ENCODE assay signal across 15 mouse cellular contexts in the genomic region with DNA sequence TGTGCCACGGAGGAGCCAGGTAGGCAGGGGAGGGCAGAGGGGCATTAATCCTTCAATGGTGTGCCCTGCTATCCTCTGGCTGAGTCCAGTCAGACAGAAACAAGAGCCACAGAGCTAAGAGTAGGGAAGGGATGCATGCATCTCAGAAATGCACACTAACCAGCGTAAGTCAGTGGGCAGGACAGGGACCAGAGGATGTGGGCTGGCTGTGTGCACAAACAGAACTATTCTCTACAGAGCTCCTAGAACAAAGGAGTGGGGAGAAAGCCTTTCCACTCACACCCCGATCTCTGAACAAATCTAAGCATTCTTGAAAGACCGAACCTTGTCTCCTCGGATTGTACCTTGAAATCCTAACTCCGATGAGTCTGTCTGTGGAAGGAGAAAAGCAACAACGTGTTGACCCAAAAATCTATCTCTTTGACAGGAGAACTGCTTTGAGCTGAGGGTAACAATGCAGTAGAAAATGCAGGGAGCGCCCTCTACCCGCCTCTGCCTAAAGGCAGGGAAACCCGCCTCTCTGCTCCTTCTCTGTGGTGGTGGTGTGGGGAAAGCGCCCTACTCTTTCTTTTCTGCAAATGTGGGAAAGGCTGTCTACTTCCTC. TPM values are rescaled to one million over a fixed set of nuclear protein-coding genes. Genes with fewer than 3 reads are reported as not detected.
DNase-seq lines count a peak whose midpoint lies in the region; ATAC-seq and TF ChIP-seq lines count a peak whose summit lies in the region.
"Had no signal": no experiment of that assay in that cellular context is flagged by ENCODE, and none has a peak within 500 bp of the region (broad histone marks: within the 10 kb centered on the region; RNA-seq: fewer than 3 reads in every experiment).

No protein-coding gene starts in this region.

- H3K4me3 ChIP-seq in liver, embryonic 14.5 days (ENCODE audit: insufficient read depth in 1 of 2, low read depth in 2 of 2, low read length in 2 of 2), result no peak overlapping the region
- H3K4me3 ChIP-seq in liver, embryonic 12.5 days, result no peak overlapping the region
- H3K4me3 ChIP-seq: embryonic facial prominence, embryonic 13.5 days; forebrain, embryonic 12.5 days had no signal

- no peaks in the 10 kb centered on the region for H3K9me3 ChIP-seq in liver, embryonic 14.5 days (ENCODE audit: control insufficient read depth, low read length)
- H3K9me3 ChIP-seq in liver, embryonic 12.5 days (replicated peaks), result no peaks in the 10 kb centered on the region
- H3K9me3 ChIP-seq: embryonic facial prominence, embryonic 13.5 days; forebrain, embryonic 12.5 days had no signal

- WGBS in liver, embryonic 14.5 days (ENCODE audit: insufficient replicate concordance), result 33% methylated on average over 11 of the region's 11 CpGs
- WGBS in liver, embryonic 12.5 days (ENCODE audit: insufficient replicate concordance), result 42% methylated on average over 11 of the region's 11 CpGs

- peak; percentile 21 for DNase-seq in embryo, embryonic 10.5 days (ENCODE audit: low spot score)
- no peak for DNase-seq in embryo, embryonic 9.5 days (ENCODE audit: extremely low spot score)
- no peak for DNase-seq in liver, embryonic 14.5 days (ENCODE audit: low read depth in 3 of 3, low spot score in 3 of 3)
- peak; percentile 55 for DNase-seq in CD4-positive helper T cell, adult 2 months (ENCODE audit: low read depth, low spot score)
- no peak for DNase-seq in cerebellum, adult 8-10 months
- DNase-seq: cerebellum, adult 9-10 months; heart, postnatal 4 days; kidney, adult 2 months had no signal

- no peaks in the 10 kb centered on the region for H3K4me1 ChIP-seq in liver, embryonic 14.5 days (replicated peaks; ENCODE audit: control insufficient read depth in 2 of 2, insufficient read depth in 2 of 2, low read length in 1 of 2)
- no peaks in the 10 kb centered on the region for H3K4me1 ChIP-seq in liver, embryonic 12.5 days
- H3K4me1 ChIP-seq: embryonic facial prominence, embryonic 13.5 days; forebrain, embryonic 12.5 days had no signal

- no peak overlapping the region for H3K4me2 ChIP-seq in liver, embryonic 14.5 days (ENCODE audit: low read depth)
- H3K4me2 ChIP-seq in liver, embryonic 12.5 days, result no peak overlapping the region
- H3K4me2 ChIP-seq: embryonic facial prominence, embryonic 13.5 days; forebrain, embryonic 12.5 days; heart, embryonic 11.5 days had no signal

- H3K9ac ChIP-seq in liver, embryonic 14.5 days (replicated peaks), result no peak overlapping the region
- H3K9ac ChIP-seq in liver, embryonic 12.5 days, result no peak overlapping the region
- H3K9ac ChIP-seq: embryonic facial prominence, embryonic 13.5 days; forebrain, embryonic 12.5 days had no signal

- no peak for TF ChIP-seq EP300 in liver, embryonic 14.5 days (IDR thresholded peaks at IDR 0.05; ENCODE audit: low read depth)

- no peaks in the 10 kb centered on the region for H3K27me3 ChIP-seq in liver, embryonic 14.5 days (ENCODE audit: control insufficient read depth, insufficient read depth, low read length)
- H3K27me3 ChIP-seq in liver, embryonic 12.5 days (replicated peaks), result peaks cover 5% of the 10 kb centered on the region; the same call in 1 of the 2 replicates
- H3K27me3 ChIP-seq: embryonic facial prominence, embryonic 13.5 days; forebrain, embryonic 12.5 days; Patski had no signal

- no peaks in the 10 kb centered on the region for H3K36me3 ChIP-seq in liver, embryonic 14.5 days (replicated peaks; ENCODE audit: control insufficient read depth, insufficient read depth, low read depth)
- no peaks in the 10 kb centered on the region for H3K36me3 ChIP-seq in liver, embryonic 12.5 days
- H3K36me3 ChIP-seq: embryonic facial prominence, embryonic 13.5 days; forebrain, embryonic 12.5 days had no signal

- TF ChIP-seq CTCF in liver, embryonic 14.5 days (IDR thresholded peaks at IDR 0.05; ENCODE audit: low read depth), result peak; percentile 9; the same call in 1 of the 2 replicates

- no peak for ATAC-seq in liver, embryonic 14.5 days (ENCODE audit: insufficient read depth)
- no peak for ATAC-seq in liver, embryonic 12.5 days
- peak; percentile 73 for ATAC-seq in activated CD4-positive, CD25-positive, alpha-beta regulatory T cell, adult 4 months
- no peak for ATAC-seq in monocyte, adult 5-6 weeks (replicated peaks; ENCODE audit: insufficient number of reproducible peaks, low FRiP score, low TSS enrichment, poor library complexity, severe bottlenecking)
- ATAC-seq: Patski had no signal

- no peak overlapping the region for H3K27ac ChIP-seq in liver, embryonic 14.5 days
- H3K27ac ChIP-seq in liver, embryonic 12.5 days, result no peak overlapping the region
- H3K27ac ChIP-seq: embryonic facial prominence, embryonic 13.5 days; forebrain, embryonic 12.5 days had no signal

RNA-seq across cellular contexts. Expression of gene Arl4c, which starts 18.7 kb away (rescaled TPM):
- polyA plus RNA-seq in liver, embryonic 14.5 days (2012; rRNA removed), result 0.57 and 0.76 TPM in 2 replicates
- 0.27 and 0.56 TPM in 2 replicates for polyA plus RNA-seq in liver, embryonic 14.5 days (2014; fragmentation: Nextera tagmentation; extraction: Ambion mirVana)
- 1.8 and 2.3 TPM in 2 replicates for polyA plus RNA-seq in liver, embryonic 12.5 days (2016; fragmentation: Nextera tagmentation; extraction: Ambion mirVana)
- 10 to 100 TPM; 17.3 to 19.6 TPM for polyA plus RNA-seq in activated CD4-positive, CD25-positive, alpha-beta regulatory T cell, adult 4 months (2017; shearing (Covaris generic))
- total RNA-seq in monocyte, adult 5-6 weeks (2017), result 176 to 204 TPM (median 187 TPM) in 3 replicates

Comparison
In these comparisons a context has a peak if more than half of its experiments do, and no peak if none do; other contexts are left out.
1. DNase-seq: peak in embryo, embryonic 10.5 days (single experiment) and CD4-positive helper T cell, adult 2 months (single experiment); none in embryo, embryonic 9.5 days (single experiment), liver, embryonic 14.5 days (0 of 3) and cerebellum, adult 8-10 months (single experiment).